Mouse (Mus musculus) midbrain, postnatal 0 days (tissue): Measurements from ENCODE around the gene Sh3rf1. TPM values are rescaled to one million over a fixed set of nuclear protein-coding genes. Genes with fewer than 3 reads are reported as not detected.

Source experiments
- ATAC-seq: fragments of 200-750 bp; cut with Nextera tagmentation; 2 replicates; pipeline ENCODE4 v1.8.0; 2017; ENCODE audit warnings: moderate number of reproducible peaks, mild to moderate bottlenecking, moderate TSS enrichment, moderate library complexity; ENCODE audit not compliant: low FRiP score
- DNase-seq: peaks from one replicate; pipeline ENCODE4 v3.0.0-alpha.2; 2015; ENCODE audit warnings: low spot score
- H3K27ac ChIP-seq: fragments of 300-500 bp; sonication (generic); 2 replicates; pipeline ENCODE4 v1.5.1; 2014; ENCODE audit warnings: low read depth, mild to moderate bottlenecking, low read length, mixed read lengths
- H3K27me3 ChIP-seq: fragments of 300-500 bp; sonication (generic); 2 replicates; pipeline ENCODE4 v1.6.1; 2014; ENCODE audit warnings: low read length, control low read depth, mixed read lengths; ENCODE audit not compliant: insufficient read depth
- H3K36me3 ChIP-seq: fragments of 300-500 bp; sonication (generic); 2 replicates; pipeline ENCODE4 v1.6.1; 2014; ENCODE audit warnings: low read length, control low read depth, mixed read lengths; ENCODE audit not compliant: insufficient read depth
- H3K4me1 ChIP-seq: fragments of 300-500 bp; sonication (generic); 2 replicates; pipeline ENCODE4 v1.6.1; 2014; ENCODE audit warnings: mild to moderate bottlenecking, control low read depth, antibody characterized with exemption, low read length, mixed read lengths; ENCODE audit not compliant: insufficient read depth
- H3K4me2 ChIP-seq: fragments of 300-500 bp; sonication (generic); 2 replicates; pipeline ENCODE4 v1.6.1; 2014; ENCODE audit warnings: low read depth, mild to moderate bottlenecking, low read length, mixed read lengths; ENCODE audit not compliant: poor library complexity, severe bottlenecking
- H3K4me3 ChIP-seq: fragments of 300-500 bp; sonication (generic); 2 replicates; pipeline ENCODE4 v1.5.1; 2014; ENCODE audit warnings: low read depth, mild to moderate bottlenecking, low read length, moderate library complexity
- H3K9ac ChIP-seq: fragments of 300-500 bp; sonication (generic); replicated peaks from 2 replicates; pipeline ENCODE4 v1.6.1; 2014; ENCODE audit warnings: mild to moderate bottlenecking, low read length, moderate library complexity, mixed read lengths; ENCODE audit not compliant: poor library complexity, severe bottlenecking
- H3K9me3 ChIP-seq: fragments of 300-500 bp; sonication (generic); 2 replicates; pipeline ENCODE4 v1.6.1; 2016; ENCODE audit warnings: low read length, control low read depth
- CTCF ChIP-seq: IDR thresholded peaks from 2 replicates; pipeline ENCODE4 v1.5.1; 2016; ENCODE audit warnings: antibody characterized with exemption, mild to moderate bottlenecking
- WGBS: fragments of 180-500 bp; shearing (Covaris S2); extraction: QIAGEN DNeasy Blood & Tissue Kit; methylation state at CpG from one replicate; pipeline ENCODE4 v1.1.7; 2014; 5-methylcytosine and 5-hydroxymethylcytosine counted together
- polyA plus RNA-seq: library from polyadenylated mRNA; unstranded; fragments of >200 nt; fragmentation: Nextera tagmentation; extraction: Ambion mirVana; gene quantifications from 2 replicates; pipeline ENCODE4 v1.2.1, GENCODE M21; 2015
- total RNA-seq: library from RNA; depleted of rRNA; stranded (reverse); fragments of >200 nt; gene quantifications from 2 replicates; pipeline ENCODE4 v1.2.3, GENCODE M21; 2014

The Sh3rf1 gene
- total and polyA plus RNA-seq, 2 experiments from 2014 or later = 23.9 to 37.5 TPM

DNA sequence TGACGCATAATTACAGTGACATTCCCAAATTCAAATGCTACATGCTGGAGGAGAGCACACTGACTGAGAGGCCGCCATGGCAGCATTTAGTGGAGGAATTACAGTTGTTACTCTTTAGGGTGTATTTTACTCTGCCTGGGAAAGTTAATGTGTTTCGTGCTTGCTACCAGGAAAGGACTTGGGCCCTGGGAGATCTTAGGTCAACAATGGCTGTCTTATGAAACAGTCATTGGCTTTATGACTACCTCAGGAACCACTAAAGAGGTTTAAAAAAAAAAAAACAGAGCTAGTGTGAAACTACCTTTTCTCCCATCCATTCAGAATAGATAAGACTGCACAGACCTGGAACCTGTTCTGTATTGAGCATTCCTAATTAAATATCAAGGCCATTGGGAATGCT lies 195.8 kb downstream of the Sh3rf1 start:
- Histone ChIP-seq H3K36me3 (no peaks in the 10 kb centered on the region), H3K27ac (no peak overlapping the region), H3K9me3 (no peaks in the 10 kb centered on the region), H3K4me3 (no peak overlapping the region), H3K9ac (no peak overlapping the region), H3K27me3 (no peaks in the 10 kb centered on the region), H3K4me2 (no peak overlapping the region), H3K4me1 (no peaks in the 10 kb centered on the region; the same call in 1 of the 2 replicates)
- 87% methylated on average over 3 of the region's 3 CpGs for WGBS
- no peak for ATAC-seq
- DNase-seq = no peak
- no peak for TF ChIP-seq CTCF

DNA sequence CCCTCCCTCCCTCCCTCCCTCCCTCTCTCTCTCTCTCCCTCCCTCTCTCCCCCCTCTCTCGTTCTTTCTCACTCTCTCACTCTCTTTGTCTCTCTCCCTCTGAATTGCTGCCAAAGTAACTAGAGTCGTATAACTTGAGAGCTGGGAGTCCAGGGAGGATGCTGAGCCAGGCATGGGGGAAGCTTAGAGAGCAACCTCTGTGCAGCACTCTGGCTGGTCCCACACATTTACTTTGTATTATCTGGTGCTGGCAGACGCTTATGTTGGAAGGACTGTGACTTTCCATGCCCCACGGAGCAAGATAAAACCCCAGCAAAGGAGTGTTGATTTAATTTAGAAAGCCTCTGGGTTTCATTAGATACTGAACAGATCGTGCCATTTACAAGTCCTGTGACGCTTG lies 196.5 kb downstream of the Sh3rf1 start:
- Histone ChIP-seq H3K27me3 (no peaks in the 10 kb centered on the region), H3K9ac (no peak overlapping the region), H3K4me2 (no peak overlapping the region), H3K4me1 (no peaks in the 10 kb centered on the region; the same call in 1 of the 2 replicates), H3K36me3 (no peaks in the 10 kb centered on the region), H3K4me3 (no peak overlapping the region), H3K9me3 (no peaks in the 10 kb centered on the region), H3K27ac (no peak overlapping the region)
- no peak for TF ChIP-seq CTCF
- WGBS = 18% methylated on average over 6 of the region's 6 CpGs
- ATAC-seq = peak; percentile 38
- peak; percentile 59 for DNase-seq

DNA sequence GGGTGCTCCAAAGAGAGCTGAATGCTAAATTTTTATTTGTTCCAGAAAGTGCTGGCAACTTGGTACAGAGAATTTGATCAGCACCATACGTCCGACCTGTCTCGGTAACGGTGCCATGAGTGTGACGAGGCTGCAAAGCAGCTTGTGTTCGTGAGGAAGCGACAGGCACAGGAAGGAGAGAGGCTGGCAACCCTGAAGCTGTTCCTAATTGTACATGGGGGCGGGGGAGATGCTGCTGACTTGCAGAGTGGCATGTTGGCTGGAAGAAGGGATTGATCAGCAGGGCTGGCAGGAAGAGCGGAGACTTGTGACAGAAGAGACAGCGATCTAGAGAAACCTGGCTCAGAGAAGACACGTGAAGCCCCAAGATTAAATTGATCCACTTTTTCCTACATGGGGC lies 197.9 kb downstream of the Sh3rf1 start:
- DNase-seq = peak; percentile 21
- Histone ChIP-seq H3K36me3 (no peaks in the 10 kb centered on the region), H3K4me3 (no peak overlapping the region), H3K27ac (no peak overlapping the region), H3K27me3 (no peaks in the 10 kb centered on the region), H3K9ac (no peak overlapping the region), H3K9me3 (no peaks in the 10 kb centered on the region), H3K4me2 (no peak overlapping the region), H3K4me1 (no peaks in the 10 kb centered on the region; the same call in 1 of the 2 replicates)
- ATAC-seq = no peak
- 70% methylated on average over 11 of the region's 11 CpGs for WGBS
- no peak for TF ChIP-seq CTCF

DNA sequence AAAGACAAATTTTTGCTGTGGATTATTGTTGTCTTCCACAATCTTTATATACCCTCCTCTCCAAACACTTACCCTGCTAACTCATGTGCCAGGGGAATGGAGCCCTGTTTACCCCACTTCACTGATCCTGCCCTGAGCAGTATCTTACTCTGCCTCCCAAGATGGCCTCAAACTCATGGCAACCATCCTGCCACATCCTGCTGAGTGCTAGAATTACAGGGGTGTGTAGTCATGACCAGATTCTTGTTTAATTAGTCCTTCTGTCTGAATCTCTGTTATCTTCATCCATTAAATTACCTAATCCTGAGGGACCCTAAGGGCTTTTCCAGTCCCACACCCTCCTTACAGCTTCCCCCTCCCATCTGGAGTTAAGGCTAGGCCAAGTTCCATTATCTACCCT lies 201.5 kb downstream of the Sh3rf1 start:
- Histone ChIP-seq H3K27me3 (no peaks in the 10 kb centered on the region), H3K4me3 (no peak overlapping the region), H3K9ac (no peak overlapping the region), H3K4me1 (no peaks in the 10 kb centered on the region), H3K27ac (no peak overlapping the region), H3K9me3 (no peaks in the 10 kb centered on the region), H3K4me2 (no peak overlapping the region), H3K36me3 (no peaks in the 10 kb centered on the region)
- ATAC-seq (no peak), DNase-seq (no peak)
- TF ChIP-seq CTCF = no peak

DNA sequence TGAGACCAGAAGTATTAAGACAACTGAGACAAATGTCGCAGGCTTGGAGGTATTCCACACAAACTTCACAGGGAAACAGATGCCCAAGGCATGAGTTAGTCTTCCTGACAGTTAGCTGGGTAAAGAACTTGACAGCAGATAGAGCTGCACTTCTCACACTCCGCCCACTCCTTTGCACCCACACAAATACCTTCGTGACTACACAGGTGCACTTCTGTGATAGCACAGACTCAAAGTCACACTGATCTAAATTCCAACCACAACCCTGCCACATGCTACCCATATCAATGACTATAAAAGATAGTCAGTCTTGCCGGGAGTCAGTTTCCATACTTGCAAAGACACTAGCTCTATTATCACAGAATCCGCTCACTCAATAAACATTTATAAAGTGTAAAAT lies 202.4 kb downstream of the Sh3rf1 start:
- Histone ChIP-seq H3K36me3 (no peaks in the 10 kb centered on the region), H3K4me3 (no peak overlapping the region), H3K4me2 (no peak overlapping the region), H3K9ac (no peak overlapping the region), H3K4me1 (no peaks in the 10 kb centered on the region), H3K27me3 (no peaks in the 10 kb centered on the region), H3K27ac (no peak overlapping the region), H3K9me3 (no peaks in the 10 kb centered on the region)
- 87% methylated on average over 5 of the region's 5 CpGs for WGBS
- DNase-seq = no peak
- no peak for ATAC-seq
- TF ChIP-seq CTCF = no peak

DNA sequence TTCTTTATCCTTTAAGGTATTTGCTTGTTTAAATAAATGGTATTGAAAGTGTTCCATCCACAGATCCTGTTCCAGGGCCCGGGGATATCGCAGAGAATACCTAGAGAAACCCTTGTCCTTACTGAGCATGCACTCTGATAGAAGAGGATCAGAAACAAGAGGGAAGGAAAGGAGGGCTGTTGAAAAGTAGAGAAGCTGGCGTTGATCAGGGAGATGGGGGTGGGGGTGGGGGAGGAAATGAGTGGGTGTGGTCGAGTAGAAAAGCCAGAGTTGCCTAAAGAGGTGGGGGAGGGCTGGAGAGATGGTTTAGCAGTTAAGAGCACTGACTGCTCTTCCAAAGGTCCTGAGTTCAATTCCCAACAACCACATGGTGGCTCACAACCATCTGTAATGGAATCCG lies 203.0 kb downstream of the Sh3rf1 start:
- Histone ChIP-seq H3K9me3 (no peaks in the 10 kb centered on the region), H3K36me3 (no peaks in the 10 kb centered on the region), H3K27ac (no peak overlapping the region), H3K4me3 (no peak overlapping the region), H3K9ac (no peak overlapping the region), H3K4me1 (no peaks in the 10 kb centered on the region), H3K27me3 (no peaks in the 10 kb centered on the region), H3K4me2 (no peak overlapping the region)
- ATAC-seq (no peak), DNase-seq (no peak)
- TF ChIP-seq CTCF = no peak
- 77% methylated on average over 5 of the region's 5 CpGs for WGBS
